Mouse (Mus musculus): ENCODE measurements around the gene Emx2.

DNA sequence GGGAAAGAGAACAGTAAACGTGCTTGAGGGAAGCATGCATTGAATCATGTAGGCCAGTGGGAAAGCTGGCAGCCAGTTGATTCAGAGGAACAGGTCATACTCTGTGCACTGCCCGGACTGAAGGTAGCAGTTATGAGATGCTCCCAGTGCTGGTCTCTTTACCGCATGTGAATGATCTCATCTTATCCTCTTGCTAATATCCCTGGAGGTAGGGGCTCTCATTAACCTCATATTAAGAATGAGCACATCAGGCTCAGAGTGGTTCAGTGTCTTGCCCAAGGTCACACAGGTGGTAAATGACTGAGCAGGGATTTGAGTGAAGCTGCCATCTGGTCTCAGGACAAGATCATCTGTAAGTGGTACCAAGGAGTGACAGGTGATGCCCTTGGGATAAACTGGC is 21.7 kb downstream of the Emx2 start:
- TF ChIP-seq CTCF (IDR thresholded peaks at IDR 0.05; ENCODE audit: insufficient read depth, low read depth, low read length): no peak
- no peak for TF ChIP-seq POLR2A (IDR thresholded peaks at IDR 0.05; ENCODE audit: insufficient read depth, low read depth, low read length)
